Mouse (Mus musculus) MEL (cell line): ENCODE data around the gene Olr1. TPM values are rescaled to one million over a fixed set of nuclear protein-coding genes. Genes with fewer than 3 reads are reported as not detected.

ENCODE experiments used
- DNase-seq: peaks from one replicate; pipeline ENCODE4 v3.0.0; 2011; ENCODE audit warnings: low read depth, low spot score
- H3K27ac ChIP-seq: 2 replicates; pipeline ENCODE4 v1.5.1; 2012; ENCODE audit warnings: low read depth, mild to moderate bottlenecking, control low read depth, low read length, moderate library complexity; ENCODE audit not compliant: control insufficient read depth
- H3K27me3 ChIP-seq, 2 experiments: fragments of 150-350 bp in 1 of 2; sonication (generic) in 1 of 2; 2 replicates each; pipeline ENCODE4 v1.6.1; 2012; ENCODE audit warnings: low read length in 2 of 2, mild to moderate bottlenecking in 2 of 2, improper control_type of control experiment in 1 of 2, moderate library complexity in 1 of 2; ENCODE audit not compliant: insufficient read depth in 2 of 2, control insufficient read depth in 1 of 2
- H3K36me3 ChIP-seq, 2 experiments: 2 replicates each; pipeline ENCODE4 v1.6.1; 2012 to 2014; ENCODE audit warnings: low read length in 2 of 2, improper control_type of control experiment in 1 of 2, inconsistent platforms in 1 of 2, mild to moderate bottlenecking in 1 of 2; ENCODE audit not compliant: insufficient read depth in 2 of 2, control insufficient read depth in 1 of 2
- H3K4me1 ChIP-seq, 2 experiments: fragments of 150-350 bp in 1 of 2; sonication (generic) in 1 of 2; 2 replicates each; pipeline ENCODE4 v1.6.1; 2012; ENCODE audit warnings: low read length in 2 of 2, improper control_type of control experiment in 1 of 2, mild to moderate bottlenecking in 1 of 2; ENCODE audit not compliant: insufficient read depth in 2 of 2, control insufficient read depth in 1 of 2
- H3K4me3 ChIP-seq, 2 experiments: fragments of 150-350 bp in 1 of 2; sonication (generic) in 1 of 2; 2 replicates each; pipeline ENCODE4 v1.5.1; 2012; ENCODE audit warnings: low read depth in 2 of 2, low read length in 2 of 2, mild to moderate bottlenecking in 2 of 2, moderate library complexity in 2 of 2, control low read depth in 1 of 2, improper control_type of control experiment in 1 of 2; ENCODE audit not compliant: control insufficient read depth in 1 of 2, insufficient read depth in 1 of 2
- H3K79me2 ChIP-seq: 2 replicates; pipeline ENCODE4 v1.6.1; 2012; ENCODE audit warnings: mild to moderate bottlenecking, low read length, moderate library complexity; ENCODE audit not compliant: control insufficient read depth, poor library complexity, insufficient read depth
- H3K9ac ChIP-seq: 2 replicates; pipeline ENCODE4 v1.6.1; 2012; ENCODE audit warnings: low read depth, mild to moderate bottlenecking, control low read depth, low read length, moderate library complexity; ENCODE audit not compliant: control insufficient read depth, poor library complexity, severe bottlenecking
- H3K9me3 ChIP-seq: fragments of 150-350 bp; sonication (generic); replicated peaks from 2 replicates; pipeline ENCODE4 v1.6.1; 2012; ENCODE audit warnings: mild to moderate bottlenecking, low read length, improper control_type of control experiment, moderate library complexity; ENCODE audit not compliant: insufficient read depth
- BHLHE40 ChIP-seq: IDR thresholded peaks from 2 replicates; pipeline ENCODE4 v1.6.1; 2012; ENCODE audit warnings: low read depth, mild to moderate bottlenecking, inconsistent platforms, low read length, improper control_type of control experiment, borderline replicate concordance
- CTCF ChIP-seq, 3 experiments: IDR thresholded peaks in 2 of 3; conservative IDR thresholded peaks in 1 of 3; 2 replicates each; pipeline ENCODE4 v1.5.1; 2011 to 2012; ENCODE audit warnings: low read length in 3 of 3, low read depth in 2 of 3, mild to moderate bottlenecking in 2 of 3, improper control_type of control experiment in 1 of 3, inconsistent platforms in 1 of 3, mixed read lengths in 1 of 3, moderate library complexity in 1 of 3; ENCODE audit not compliant: control insufficient read depth in 1 of 3, insufficient read depth in 1 of 3, poor library complexity in 1 of 3, severe bottlenecking in 1 of 3
- E2F4 ChIP-seq: IDR thresholded peaks from 2 replicates; pipeline ENCODE4 v1.6.1; 2011; ENCODE audit warnings: low read depth, low read length, improper control_type of control experiment, borderline replicate concordance
- ELF1 ChIP-seq: IDR thresholded peaks from 2 replicates; pipeline ENCODE4 v1.6.1; 2014; ENCODE audit warnings: low read depth, mild to moderate bottlenecking, inconsistent platforms, low read length, improper control_type of control experiment, moderate library complexity
- ETS1 ChIP-seq: IDR thresholded peaks from 2 replicates; pipeline ENCODE4 v1.6.1; 2012; ENCODE audit warnings: low read depth, mild to moderate bottlenecking, inconsistent platforms, low read length, improper control_type of control experiment, moderate library complexity
- MAFK ChIP-seq: IDR thresholded peaks from 2 replicates; pipeline ENCODE4 v1.6.1; 2011; ENCODE audit warnings: low read depth, mild to moderate bottlenecking, low read length, improper control_type of control experiment, borderline replicate concordance
- MAX ChIP-seq: IDR thresholded peaks from 2 replicates; pipeline ENCODE4 v1.6.1; 2011; ENCODE audit warnings: low read length, improper control_type of control experiment
- MEF2A ChIP-seq: IDR thresholded peaks from 2 replicates; pipeline ENCODE4 v1.6.1; 2014; ENCODE audit warnings: low read depth, mild to moderate bottlenecking, inconsistent platforms, low read length, improper control_type of control experiment; ENCODE audit not compliant: poor library complexity, insufficient replicate concordance, severe bottlenecking; ENCODE audit errors: extremely low read depth
- MYC ChIP-seq: IDR thresholded peaks from 2 replicates; pipeline ENCODE4 v1.6.1; 2011; ENCODE audit warnings: low read depth, mild to moderate bottlenecking, low read length, improper control_type of control experiment, moderate library complexity
- NELFE ChIP-seq: IDR thresholded peaks from 2 replicates; pipeline ENCODE4 v1.6.1; 2011; ENCODE audit warnings: low read depth, low read length, improper control_type of control experiment
- POLR2A ChIP-seq, 2 experiments: IDR thresholded peaks; 2 replicates each; pipeline ENCODE4 v1.6.1; 2011 to 2012; ENCODE audit warnings: low read length in 2 of 2, mild to moderate bottlenecking in 2 of 2, control low read depth in 1 of 2, improper control_type of control experiment in 1 of 2, low read depth in 1 of 2, moderate library complexity in 1 of 2; ENCODE audit not compliant: control insufficient read depth in 1 of 2, insufficient read depth in 1 of 2, poor library complexity in 1 of 2
- POLR2AphosphoS2 ChIP-seq: IDR thresholded peaks from 2 replicates; pipeline ENCODE4 v1.6.1; 2011; ENCODE audit warnings: low read length, improper control_type of control experiment
- POLR2AphosphoS5 ChIP-seq: IDR thresholded peaks from 2 replicates; pipeline ENCODE4 v1.6.1; 2012; ENCODE audit warnings: low read depth, borderline replicate concordance, mild to moderate bottlenecking, inconsistent platforms, low read length, moderate library complexity, mixed read lengths
- RAD21 ChIP-seq: IDR thresholded peaks from 2 replicates; pipeline ENCODE4 v1.6.1; 2011; ENCODE audit warnings: mild to moderate bottlenecking, low read depth, low read length, improper control_type of control experiment
- RCOR1 ChIP-seq: IDR thresholded peaks from 2 replicates; pipeline ENCODE4 v1.6.1; 2012; ENCODE audit warnings: low read depth, mild to moderate bottlenecking, inconsistent platforms, low read length, improper control_type of control experiment
- SMC3 ChIP-seq: IDR thresholded peaks from 2 replicates; pipeline ENCODE4 v1.6.1; 2011; ENCODE audit warnings: low read depth, low read length, improper control_type of control experiment
- TCF12 ChIP-seq: IDR thresholded peaks from 2 replicates; pipeline ENCODE4 v1.6.1; 2014; ENCODE audit warnings: low read depth, mild to moderate bottlenecking, inconsistent platforms, low read length, improper control_type of control experiment, moderate library complexity
- USF1 ChIP-seq: IDR thresholded peaks from 2 replicates; pipeline ENCODE4 v1.6.1; 2014; ENCODE audit warnings: low read depth, mild to moderate bottlenecking, inconsistent platforms, low read length, improper control_type of control experiment, moderate library complexity
- USF2 ChIP-seq, 2 experiments: IDR thresholded peaks; 2 replicates each; pipeline ENCODE4 v1.6.1; 2011 to 2012; ENCODE audit warnings: improper control_type of control experiment in 2 of 2, low read length in 2 of 2, borderline replicate concordance in 1 of 2, inconsistent platforms in 1 of 2, low read depth in 1 of 2, mild to moderate bottlenecking in 1 of 2; ENCODE audit not compliant: insufficient read depth in 1 of 2
- ZC3H11A ChIP-seq: IDR thresholded peaks from 2 replicates; pipeline ENCODE4 v1.6.1; 2012; ENCODE audit warnings: low read depth, mild to moderate bottlenecking, inconsistent platforms, low read length, improper control_type of control experiment
- polyA plus RNA-seq, 2 experiments: library from polyadenylated mRNA; stranded (reverse) in 1 of 2; unstranded in 1 of 2; fragments of >175 nt in 1 of 2; fragments of >200 nt in 1 of 2; gene quantifications; 2 replicates each; pipeline versions ENCODE4 v1.2.1 to v1.2.4; 2012; ENCODE audit warnings: low replicate concordance in 2 of 2, low read depth in 1 of 2; ENCODE audit not compliant: insufficient read length in 2 of 2, insufficient read depth in 1 of 2, missing spikeins in 1 of 2
- total RNA-seq: library from RNA; depleted of rRNA; stranded (reverse); fragments of 300-350 nt; gene quantifications from 2 replicates; pipeline ENCODE4 v1.2.3, GENCODE M21; 2012

Olr1 gene
- total and polyA plus RNA-seq, 3 experiments: 0.06 TPM; not detected in 2

DNA sequence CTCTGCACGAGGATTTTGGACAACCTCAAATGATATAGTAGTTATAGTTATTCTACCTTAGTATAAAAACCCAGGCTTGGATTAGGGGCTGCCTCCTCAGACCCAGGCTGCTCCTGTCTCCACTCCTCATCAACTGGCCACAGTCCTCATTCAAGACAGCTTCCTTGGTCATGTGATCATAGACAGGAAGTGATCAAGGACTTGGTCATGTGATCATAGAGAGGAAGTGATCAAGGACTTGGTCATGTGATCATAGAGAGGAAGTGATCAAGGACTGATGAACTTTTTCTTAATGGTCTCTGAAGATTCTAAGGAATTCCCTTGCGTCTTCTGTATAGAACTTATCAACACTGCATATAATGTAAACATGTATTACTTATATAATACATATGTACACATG, 40.3 kb upstream of the Olr1 start:
- no peaks in the 10 kb centered on the region for H3K27me3 ChIP-seq

DNA sequence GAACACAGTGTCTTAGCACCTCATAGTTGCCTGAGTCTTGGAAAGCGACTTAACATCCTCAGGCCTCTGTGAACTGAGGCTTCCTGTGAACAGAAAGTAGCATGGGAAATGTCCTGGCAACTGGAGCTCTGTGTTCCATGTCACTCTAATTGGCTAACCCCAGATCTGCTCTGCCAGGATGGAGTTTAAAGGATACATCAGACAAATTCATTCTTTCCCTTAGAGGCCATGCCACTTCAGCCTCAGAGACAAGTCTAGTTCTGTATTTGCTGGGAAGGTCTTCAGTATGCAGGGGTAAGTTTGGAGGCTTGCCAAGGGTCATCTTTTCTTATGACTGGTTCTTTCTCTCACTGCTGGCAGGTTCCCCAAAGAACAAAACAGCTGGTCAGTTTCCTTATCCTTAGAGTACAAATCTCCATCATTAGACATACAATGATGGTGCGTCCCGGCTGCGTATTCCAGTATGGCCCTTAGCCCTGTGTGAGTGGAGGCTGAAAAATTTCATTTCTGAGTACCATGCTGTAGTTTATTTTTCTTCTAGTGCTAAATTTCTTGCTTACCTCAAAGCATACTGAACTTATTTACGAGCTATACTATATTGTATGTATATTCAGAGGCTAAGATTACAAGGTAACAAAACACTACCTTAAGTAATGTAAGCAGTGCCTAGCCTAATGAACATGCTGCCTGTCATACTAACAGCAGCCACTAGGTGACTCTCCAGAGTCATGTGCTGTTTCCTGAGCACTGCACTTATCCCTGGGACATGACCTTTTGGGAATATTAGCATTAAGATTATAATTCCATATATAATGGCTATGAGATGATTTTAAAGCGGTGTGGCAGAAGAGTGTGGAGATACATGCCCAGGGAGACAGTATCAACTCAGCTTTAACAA, 37.0 kb upstream of the Olr1 start:
- H3K36me3 ChIP-seq: peaks cover 0 to 10% of the 10 kb centered on the region in 2 experiments; a peak in 3 of 4 replicates

More for the DNA sequence above, 40.3 kb upstream of the Olr1 start:
- H3K9me3 ChIP-seq: no peaks in the 10 kb centered on the region
- TF ChIP-seq USF1: peak; percentile 83
- TF ChIP-seq USF2 (IDR thresholded peaks at IDR 0.05; ENCODE audit: borderline replicate concordance in 1 of 2, insufficient read depth in 1 of 2, low read depth in 1 of 2, low read length in 2 of 2): peak in 1 of 2 experiments; percentile 56; a peak in 1 of 4 replicates
- no peak for TF ChIP-seq E2F4
- TF ChIP-seq, all 39 proteins: peak for 2
- no peak for DNase-seq
- H3K4me1 ChIP-seq: peaks cover 0 to 2% of the 10 kb centered on the region in 2 experiments; a peak in 1 of 4 replicates
- H3K4me3 ChIP-seq: no peak overlapping the region
- no peak overlapping the region for H3K27ac ChIP-seq
- peaks cover 0 to under 1% of the 10 kb centered on the region in 2 experiments; a peak in 2 of 4 replicates for H3K36me3 ChIP-seq
- H3K9ac ChIP-seq: no peak overlapping the region
- no peaks in the 10 kb centered on the region for H3K79me2 ChIP-seq

More for the DNA sequence above, 37.0 kb upstream of the Olr1 start:
- Histone ChIP-seq H3K27ac (no peak overlapping the region), H3K9me3 (no peaks in the 10 kb centered on the region), H3K4me3 (no peak overlapping the region)
- no peak for TF ChIP-seq USF2 (IDR thresholded peaks at IDR 0.05; ENCODE audit: borderline replicate concordance in 1 of 2, insufficient read depth in 1 of 2, low read depth in 1 of 2, low read length in 2 of 2)
- TF ChIP-seq ZC3H11A: 0 out of 2 replicates have a peak, but pooled peaks have one; percentile 13
- TF ChIP-seq RCOR1: no peak
- no peak for TF ChIP-seq ELF1
- no peak for TF ChIP-seq TCF12
- peak; percentile 53 for TF ChIP-seq RAD21
- peak; percentile 63 to 97 (median 80) for TF ChIP-seq CTCF (IDR thresholded peaks at IDR 0.05 in 2 of 3, conservative IDR thresholded peaks at IDR 0.05 in 1 of 3; ENCODE audit: control insufficient read depth in 1 of 3, insufficient read depth in 1 of 3, low read depth in 2 of 3, low read length in 3 of 3, poor library complexity in 1 of 3, severe bottlenecking in 1 of 3)
- no peak for TF ChIP-seq MAFK
- TF ChIP-seq ETS1: no peak
- no peak for TF ChIP-seq POLR2AphosphoS5
- TF ChIP-seq NELFE: no peak
- TF ChIP-seq BHLHE40: no peak
- TF ChIP-seq POLR2AphosphoS2: peak; percentile 38
- no peak; the same call in 1 of the 2 replicates for TF ChIP-seq MAX
- TF ChIP-seq SMC3: peak; percentile 72
- TF ChIP-seq MEF2A: no peak
- peak; percentile 69 for TF ChIP-seq MYC
- TF ChIP-seq POLR2A (IDR thresholded peaks at IDR 0.05; ENCODE audit: control insufficient read depth in 1 of 2, insufficient read depth in 1 of 2, low read depth in 1 of 2, low read length in 2 of 2, poor library complexity in 1 of 2): no peak; a peak in 1 of 4 replicates
- TF ChIP-seq E2F4: no peak
- TF ChIP-seq USF1: peak; percentile 46; the same call in 1 of the 2 replicates
- TF ChIP-seq, all 39 proteins: peak for 7
- peak; percentile 78 for DNase-seq
- Histone ChIP-seq H3K27me3 (no peaks in the 10 kb centered on the region), H3K4me1 (peaks cover 0 to 2% of the 10 kb centered on the region in 2 experiments; a peak in 1 of 4 replicates), H3K79me2 (no peaks in the 10 kb centered on the region), H3K9ac (no peak overlapping the region)
